Mouse (Mus musculus) ES-Bruce4 (cell line): ENCODE data around the gene Hist1h3f.
"Not testable (repeated sequence)": the region's sequence is repeated elsewhere in the genome, so short reads cannot be mapped to it uniquely, and the experiment has no call there.

Experiments
- CTCF ChIP-seq: IDR thresholded peaks from one replicate; pipeline ENCODE4 v1.8.1; 2011; ENCODE audit warnings: low read depth, low read length
- EP300 ChIP-seq: IDR thresholded peaks from 2 replicates; pipeline ENCODE4 v1.6.1; 2011; ENCODE audit warnings: low read depth, low read length; ENCODE audit not compliant: insufficient read depth
- POLR2A ChIP-seq: IDR thresholded peaks from one replicate; pipeline ENCODE4 v1.8.1; 2011; ENCODE audit warnings: low read length; ENCODE audit not compliant: insufficient read depth

DNA sequence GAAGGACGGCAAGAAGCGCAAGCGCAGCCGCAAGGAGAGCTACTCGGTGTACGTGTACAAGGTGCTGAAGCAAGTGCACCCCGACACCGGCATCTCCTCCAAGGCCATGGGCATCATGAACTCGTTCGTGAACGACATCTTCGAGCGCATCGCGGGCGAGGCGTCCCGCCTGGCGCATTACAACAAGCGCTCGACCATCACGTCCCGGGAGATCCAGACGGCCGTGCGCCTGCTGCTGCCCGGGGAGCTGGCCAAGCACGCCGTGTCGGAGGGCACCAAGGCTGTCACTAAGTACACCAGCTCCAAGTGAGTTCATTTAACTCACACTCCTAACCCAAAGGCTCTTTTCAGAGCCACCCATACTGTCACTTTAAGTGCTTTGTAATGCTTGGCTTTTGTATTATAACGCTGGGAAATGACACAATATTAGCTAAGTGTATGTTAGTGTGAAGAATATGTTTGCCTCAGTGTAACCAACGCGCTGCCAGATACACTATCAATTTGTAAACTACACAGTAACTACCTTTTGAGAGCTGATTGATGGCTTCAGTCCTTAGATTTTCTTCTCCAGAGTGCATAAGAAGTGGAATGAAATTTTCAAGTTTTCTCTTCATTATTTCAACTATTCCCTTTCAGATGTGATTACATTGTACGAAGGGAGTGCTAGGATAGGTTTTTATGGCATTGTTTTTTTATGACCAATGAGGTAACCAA lies 27.8 kb downstream of the Hist1h3f start:
- not testable (repeated sequence) for TF ChIP-seq CTCF, EP300
- TF ChIP-seq POLR2A = peak; percentile 95
